In the genomic region with DNA sequence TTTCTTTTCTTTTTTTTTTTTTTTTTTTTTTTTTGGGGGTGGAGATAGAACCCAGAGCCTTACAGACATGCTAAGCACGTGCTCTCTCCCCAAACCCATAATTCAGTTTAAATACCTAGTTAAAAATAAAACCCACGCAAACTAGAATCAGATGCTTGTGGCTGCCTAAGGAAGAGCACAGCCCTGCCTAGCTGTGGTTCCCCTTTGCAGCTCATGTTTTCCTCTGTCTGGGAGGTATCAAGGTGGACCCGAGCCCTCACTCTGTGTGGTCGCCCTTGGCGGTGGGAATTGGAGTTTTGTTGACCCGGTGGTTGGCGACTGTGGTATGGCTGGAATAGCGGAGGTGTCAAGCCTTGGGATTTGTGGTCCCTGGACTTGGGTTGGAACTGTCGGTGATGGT, we compare ENCODE assay signal across 29 mouse cellular contexts. TPM values are rescaled to one million over a fixed set of nuclear protein-coding genes. Genes with fewer than 3 reads are reported as not detected.
"Had no signal": no experiment of that assay in that cellular context is flagged by ENCODE, and none has a peak within 500 bp of the region (broad histone marks: within the 10 kb centered on the region; RNA-seq: fewer than 3 reads in every experiment).

No protein-coding gene starts in this region.

- H3K9ac ChIP-seq: liver, embryonic 14.5 days; liver, postnatal 0 days; lung, embryonic 14.5 days; midbrain, embryonic 12.5 days; neural tube, embryonic 13.5 days had no signal

- H3K36me3 ChIP-seq: midbrain, embryonic 12.5 days; neural tube, embryonic 13.5 days had no signal

- H3K27ac ChIP-seq: liver, embryonic 14.5 days; macrophage; midbrain, embryonic 12.5 days; neural tube, embryonic 13.5 days; stomach, postnatal 0 days had no signal

- H3K4me2 ChIP-seq: liver, embryonic 11.5 days; lung, embryonic 14.5 days; midbrain, embryonic 12.5 days; neural tube, embryonic 13.5 days had no signal

- ATAC-seq: liver, postnatal 0 days; lung, postnatal 0 days; midbrain, embryonic 16.5 days had no signal

- H3K4me1 ChIP-seq: midbrain, embryonic 12.5 days; neural tube, embryonic 13.5 days had no signal

- H3K4me3 ChIP-seq: midbrain, embryonic 12.5 days; myocyte; neural tube, embryonic 13.5 days had no signal

- H3K27me3 ChIP-seq: midbrain, embryonic 12.5 days; neural tube, embryonic 13.5 days had no signal

- DNase-seq: kidney, adult 18-20 months; kidney, adult 9 months; kidney, postnatal 14 days; kidney, postnatal 4 days; left cerebral cortex, postnatal 4 days; liver, postnatal 0 days; lung, embryonic 14.5 days; retina, postnatal 1 day; thymus, adult 2 months; thymus, postnatal 36 days had no signal

- H3K9me3 ChIP-seq: midbrain, embryonic 12.5 days; neural tube, embryonic 13.5 days had no signal

RNA-seq across cellular contexts. Expression of gene Ldb3, which starts 29.5 kb away (rescaled TPM):
- total RNA-seq: megakaryocyte, adult 5-6 weeks; monocyte, adult 5-6 weeks; neutrophil, adult 5-6 weeks had no signal
- polyA plus RNA-seq: macrophage had no signal

RNA-seq across cellular contexts. Expression of gene 9230112D13Rik, which starts 36.3 kb away (rescaled TPM):
- total RNA-seq: layer of hippocampus, adult 18-20 months; layer of hippocampus, postnatal 14 days; left cerebral cortex, adult 8-10 months; left cerebral cortex, postnatal 14 days; left cerebral cortex, postnatal 4 days; megakaryocyte, adult 5-6 weeks; monocyte, adult 5-6 weeks; neutrophil, adult 5-6 weeks had no signal
- polyA plus RNA-seq: kidney, embryonic 16.5 days; liver, embryonic 11.5 days; liver, embryonic 14.5 days; liver, postnatal 0 days; lung, embryonic 14.5 days; lung, postnatal 0 days; macrophage; midbrain, embryonic 12.5 days; midbrain, embryonic 16.5 days; myocyte; neural tube, embryonic 13.5 days; stomach, embryonic 14.5 days; stomach, postnatal 0 days; thymus, adult 2 months had no signal

RNA-seq across cellular contexts. Expression of gene Opn4, which starts 41.0 kb away (rescaled TPM):
- total RNA-seq: layer of hippocampus, adult 18-20 months; layer of hippocampus, postnatal 14 days; left cerebral cortex, adult 8-10 months; left cerebral cortex, postnatal 14 days; left cerebral cortex, postnatal 4 days; megakaryocyte, adult 5-6 weeks; monocyte, adult 5-6 weeks; neutrophil, adult 5-6 weeks had no signal
- polyA plus RNA-seq: liver, embryonic 11.5 days; liver, embryonic 14.5 days; liver, postnatal 0 days; lung, embryonic 14.5 days; macrophage; midbrain, embryonic 12.5 days; midbrain, embryonic 16.5 days; neural tube, embryonic 13.5 days; stomach, embryonic 14.5 days; stomach, postnatal 0 days; urinary bladder, adult 2 months had no signal
